Mouse (Mus musculus): ENCODE measurements around the gene Abcg8.

Gene Abcg8

DNA sequence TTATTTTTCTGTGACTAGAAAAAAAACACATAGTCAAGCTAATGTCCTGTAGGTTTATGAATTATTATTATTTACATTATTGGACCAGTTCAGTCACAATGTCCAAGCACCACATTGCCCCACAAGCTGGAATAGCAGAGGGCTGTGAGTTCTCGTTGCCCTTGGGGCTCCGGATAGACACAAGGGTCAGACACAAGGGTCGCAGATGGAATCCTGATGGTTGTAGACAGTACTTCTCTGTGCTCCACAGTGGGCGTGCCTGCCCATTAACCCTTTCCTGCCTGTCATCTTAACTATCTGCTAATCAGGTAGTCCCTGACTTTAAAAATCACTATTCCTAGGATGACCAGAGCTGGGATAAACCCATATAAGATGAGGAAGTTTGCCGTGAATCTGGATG lies 17.9 kb upstream of the Abcg8 start:
- DNase-seq (ENCODE audit: low read depth, low spot score): no peak

DNA sequence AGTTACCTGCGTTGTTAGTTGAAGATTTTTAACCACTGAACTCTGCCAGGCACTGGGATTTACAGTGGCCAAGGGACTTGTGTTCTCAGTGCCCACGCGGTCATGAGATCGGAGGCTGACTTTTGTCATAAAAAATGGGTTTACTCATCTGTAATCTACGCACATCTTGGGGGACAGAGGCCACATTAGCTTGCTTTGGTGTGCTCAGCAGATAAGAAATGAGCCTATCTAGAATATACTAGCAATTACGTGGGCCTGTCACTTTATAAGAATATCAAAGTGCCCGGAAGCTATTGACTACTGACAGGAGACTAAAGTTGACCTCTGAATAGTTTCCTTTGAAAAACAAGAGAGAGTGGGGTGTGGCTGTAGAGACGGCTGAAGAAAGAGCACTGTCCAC lies 17.2 kb upstream of the Abcg8 start:
- DNase-seq (ENCODE audit: low read depth, low spot score): no peak

DNA sequence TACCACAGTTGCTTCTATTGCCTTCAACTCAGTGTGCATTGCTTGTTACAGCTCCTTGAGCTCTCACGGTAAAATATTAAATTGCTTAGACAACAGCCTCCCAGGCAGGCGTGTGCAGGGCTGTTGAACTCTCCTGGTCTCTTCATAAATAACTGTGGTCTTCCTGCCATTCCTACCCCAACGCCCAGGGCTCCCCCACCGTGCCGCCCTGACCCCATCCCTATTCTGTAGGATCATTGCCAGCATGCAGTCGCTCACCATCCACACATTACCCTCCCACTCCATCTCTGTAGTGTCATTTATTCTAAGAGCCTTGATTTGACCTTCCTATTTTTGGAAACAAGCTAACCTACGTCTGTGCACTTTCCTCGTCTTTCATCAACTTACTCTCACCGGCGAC lies 11.0 kb upstream of the Abcg8 start:
- no peak for DNase-seq (ENCODE audit: low read depth, low spot score)

DNA sequence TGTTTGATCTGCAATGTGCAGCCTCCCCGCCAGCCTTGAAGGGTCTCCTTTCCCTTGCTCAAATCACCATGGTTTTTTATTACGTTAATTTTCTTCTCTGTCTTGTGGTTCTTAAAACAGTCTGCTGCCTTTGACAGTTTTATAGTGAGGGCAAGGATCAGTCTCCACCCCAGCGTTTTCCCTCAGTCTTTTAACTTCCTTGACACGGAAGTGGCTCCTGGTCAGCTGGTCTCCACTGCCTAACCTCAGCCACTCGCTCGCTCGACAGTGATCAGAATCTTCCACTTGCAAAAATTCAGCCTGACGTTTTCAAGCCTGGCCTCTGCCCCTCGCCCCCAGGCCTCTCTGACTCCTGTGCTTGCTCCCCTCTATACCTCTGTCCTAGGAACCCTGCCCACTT lies 10.4 kb upstream of the Abcg8 start:
- DNase-seq (ENCODE audit: low read depth, low spot score): no peak

DNA sequence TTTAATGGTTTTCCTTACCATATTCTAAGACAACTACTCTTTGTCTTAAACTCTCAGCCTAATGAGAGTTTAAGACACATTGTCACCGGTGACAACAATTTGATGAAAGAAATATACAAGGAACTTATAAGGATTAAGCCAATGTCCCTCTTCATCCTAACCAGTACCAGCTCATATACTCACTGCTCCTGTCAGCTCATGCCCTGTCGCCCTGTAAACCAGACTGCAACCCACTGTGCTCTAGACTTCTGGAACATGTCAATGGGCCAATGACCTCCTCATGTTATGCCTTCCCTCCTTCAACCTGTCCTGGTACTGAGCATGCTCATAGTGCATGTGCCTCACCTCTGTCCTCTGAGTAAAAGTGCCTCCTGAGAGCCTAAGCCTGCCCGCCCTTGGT lies 8.3 kb upstream of the Abcg8 start:
- no peak for DNase-seq (ENCODE audit: low read depth, low spot score)

DNA sequence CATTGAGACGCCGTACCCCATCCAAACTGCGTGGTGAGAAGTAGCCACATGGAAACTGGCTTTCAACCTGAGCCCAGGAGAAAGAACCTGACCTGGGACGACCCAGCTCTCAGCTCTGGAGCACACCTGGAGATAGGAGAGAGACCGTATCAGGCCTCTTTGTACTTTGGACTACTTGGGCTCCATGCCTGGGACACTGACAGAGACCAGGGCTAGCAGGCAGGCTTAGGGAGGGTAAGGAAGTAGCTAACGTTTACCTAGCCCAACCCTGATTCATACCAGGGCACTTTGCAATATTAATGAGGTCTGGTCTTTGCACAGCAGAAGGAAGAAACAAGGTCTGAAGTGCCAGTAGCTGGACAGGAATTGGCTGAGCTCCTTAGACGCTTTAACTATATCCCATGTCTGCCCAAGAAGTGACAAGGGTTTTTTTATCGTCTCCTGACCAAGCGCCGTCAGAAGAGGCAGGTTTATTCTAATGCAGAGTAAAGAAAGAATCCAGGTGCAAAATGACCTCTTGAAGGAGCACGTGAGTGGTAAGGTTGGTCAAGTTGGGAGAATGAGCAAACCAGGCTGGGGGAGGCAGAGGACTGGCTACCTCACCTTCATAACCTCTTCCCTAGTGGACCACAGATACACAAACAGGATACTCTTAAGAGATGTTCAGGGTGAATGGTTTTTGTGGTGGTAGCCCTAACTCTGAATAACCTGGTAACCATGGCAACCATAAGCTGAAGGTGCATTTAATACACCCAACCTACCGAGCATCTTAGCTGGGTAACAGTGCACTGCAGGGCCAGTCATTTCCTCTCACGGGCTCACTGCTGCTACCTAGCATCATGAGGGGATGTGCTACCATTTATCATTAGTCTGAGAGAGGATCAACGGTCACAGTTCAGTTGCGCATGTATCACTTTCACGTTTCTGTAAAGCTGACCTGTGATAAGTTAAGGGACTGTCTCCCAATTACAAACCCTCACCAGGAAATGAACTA lies 3.4 kb upstream of the Abcg8 start:
- no peak for DNase-seq (ENCODE audit: low read depth, low spot score)

DNA sequence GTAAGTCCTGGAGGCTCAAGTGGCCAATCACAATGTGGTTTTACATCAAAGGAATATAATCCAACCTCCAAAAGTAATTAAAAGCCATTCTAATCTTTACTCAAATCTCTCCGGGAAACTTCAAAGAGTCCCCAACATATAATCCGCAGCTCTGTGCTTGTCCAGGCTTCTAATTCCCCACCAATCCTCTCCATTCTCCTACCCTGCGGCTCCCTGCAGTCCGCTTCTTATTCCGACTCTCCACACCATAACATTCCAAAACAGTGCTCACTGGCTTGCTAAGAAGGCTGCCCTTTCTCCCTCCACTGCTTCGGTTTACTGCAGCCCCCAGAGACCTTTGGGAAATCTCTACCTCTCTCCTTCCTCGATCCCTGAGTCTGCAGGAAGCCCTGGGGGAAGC lies 2.1 kb upstream of the Abcg8 start:
- no peak for DNase-seq (ENCODE audit: low read depth, low spot score)

DNA sequence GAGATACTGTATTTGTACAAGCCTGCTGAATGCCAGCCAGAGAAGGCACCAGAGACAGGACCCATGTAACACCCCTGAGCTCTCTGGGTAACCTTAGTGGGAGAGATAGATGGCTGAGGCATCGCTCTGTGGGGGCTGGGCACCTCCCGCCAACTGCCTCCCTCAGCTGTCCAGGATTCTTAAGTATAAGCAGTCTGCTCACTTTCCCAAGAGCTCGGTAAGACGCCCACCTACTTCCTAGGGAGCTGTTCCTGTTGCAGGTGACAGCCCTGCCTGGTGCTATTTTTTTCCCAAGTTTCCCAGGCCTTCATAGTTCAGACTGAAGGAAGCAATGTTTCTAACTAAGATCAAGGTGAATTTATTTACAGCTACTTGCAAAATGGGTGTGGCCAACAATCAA lies 898 bp upstream of the Abcg8 start:
- no peak for DNase-seq (ENCODE audit: low read depth, low spot score)

DNA sequence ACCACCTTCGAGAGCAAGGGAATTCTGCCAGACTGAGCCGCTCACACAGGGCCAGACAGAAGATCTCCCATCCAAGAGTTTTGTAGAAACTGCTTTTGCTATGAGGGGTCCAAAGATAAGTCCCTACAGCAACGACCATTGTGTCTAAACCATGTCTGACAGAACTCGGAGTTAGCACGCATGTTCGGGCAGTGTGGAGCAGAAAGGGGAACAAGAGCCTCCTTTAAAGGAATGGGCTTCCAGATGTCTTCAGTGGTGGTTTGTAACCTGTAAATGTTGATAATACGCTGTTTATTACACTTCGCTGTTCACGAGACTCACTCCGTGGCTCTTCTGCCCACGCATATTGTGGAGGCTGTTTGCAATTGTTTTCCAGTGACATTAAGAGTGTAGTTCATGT lies 1.5 kb downstream of the Abcg8 start:
- no peak for DNase-seq (ENCODE audit: low read depth, low spot score)

DNA sequence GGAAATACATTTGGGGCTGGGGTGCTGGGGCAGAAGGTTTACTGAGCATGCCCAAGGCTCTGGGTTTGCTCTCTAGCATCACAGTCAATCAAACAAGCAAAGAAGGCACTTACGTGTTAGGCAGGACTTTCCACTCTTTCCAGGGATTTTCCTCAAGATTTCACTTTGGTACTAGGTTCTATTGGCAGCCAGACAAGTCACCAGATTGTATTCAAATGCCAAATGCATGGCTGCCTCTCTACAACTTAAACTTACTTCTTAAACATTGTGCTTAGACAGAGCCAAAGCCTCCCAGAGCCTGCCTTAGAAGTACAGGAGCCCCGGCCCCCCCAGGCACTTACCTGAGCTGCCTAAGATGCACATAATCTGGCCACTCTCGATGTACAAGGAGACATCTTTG lies 5.6 kb downstream of the Abcg8 start:
- no peak for DNase-seq (ENCODE audit: low read depth, low spot score)

DNA sequence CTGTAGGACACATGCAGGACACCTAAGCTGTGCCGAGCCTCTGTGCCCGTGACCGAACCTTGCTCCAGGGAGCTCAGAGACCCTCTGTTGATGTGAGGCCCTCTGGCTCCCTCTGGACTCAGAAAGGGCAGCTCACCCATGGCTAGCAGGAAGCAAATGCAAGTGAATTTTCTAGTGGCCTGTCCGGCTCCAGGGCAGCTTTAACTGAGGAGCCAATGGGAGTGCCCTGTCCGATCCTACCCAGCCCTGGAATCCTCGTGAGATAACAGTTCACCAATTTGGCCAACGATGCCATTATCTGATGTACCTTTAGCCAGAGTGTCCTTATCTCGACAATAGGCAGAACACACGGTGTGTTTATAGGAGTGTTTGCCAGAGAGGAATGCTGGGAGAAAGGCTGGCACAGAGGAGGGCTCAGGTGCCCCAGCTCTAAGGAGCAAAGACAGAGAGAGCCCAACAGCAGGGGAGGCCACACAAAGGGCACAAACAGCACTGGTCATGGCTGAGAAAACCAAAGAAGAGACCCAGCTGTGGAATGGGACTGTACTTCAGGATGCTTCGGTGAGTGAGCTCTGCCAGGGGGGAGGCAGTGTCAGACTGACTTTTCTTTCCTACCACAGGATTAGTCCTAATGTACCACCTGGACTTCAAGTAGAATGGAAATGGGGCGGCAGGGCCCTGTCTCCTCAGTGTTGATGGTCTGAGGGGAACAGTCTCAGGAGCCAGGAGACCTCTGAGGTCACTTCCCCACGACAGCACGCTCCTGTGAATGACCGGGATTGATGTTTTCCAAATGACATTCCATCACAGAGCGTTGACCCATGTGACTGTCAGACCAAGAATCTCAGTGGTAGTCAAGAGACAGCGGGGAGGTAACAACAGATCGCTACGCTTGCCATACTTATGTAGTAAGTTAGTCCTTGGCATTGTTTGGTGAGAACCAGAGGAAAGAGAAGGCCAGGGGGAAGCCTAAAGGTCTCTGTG lies 6.9 kb downstream of the Abcg8 start, which contains the start of gene Abcg5:
Gene Abcg5 (minus strand): TSS at position 278 of the 984 bp plus-strand sequence.
- DNase-seq (ENCODE audit: low read depth, low spot score): no peak

DNA sequence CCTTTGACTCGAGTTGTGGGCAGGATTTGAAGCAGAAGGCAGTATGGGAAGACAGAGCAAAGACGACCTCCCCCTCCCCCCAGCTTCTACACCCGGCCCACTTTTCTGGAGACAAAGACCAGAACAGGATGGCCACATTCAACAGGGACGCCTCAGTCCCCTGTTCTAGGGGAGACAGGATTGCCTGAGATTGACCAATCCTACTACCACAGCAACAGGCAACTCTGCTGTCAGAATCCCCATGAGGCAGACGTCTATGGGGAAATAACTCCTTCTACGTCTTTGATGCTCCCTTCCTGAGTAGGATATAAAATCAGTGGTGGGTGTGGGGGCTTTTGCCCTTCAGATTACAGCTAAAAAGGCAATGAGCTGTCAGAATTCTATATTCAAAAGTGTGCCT lies 8.2 kb downstream of the Abcg8 start:
- DNase-seq (ENCODE audit: low read depth, low spot score): no peak

DNA sequence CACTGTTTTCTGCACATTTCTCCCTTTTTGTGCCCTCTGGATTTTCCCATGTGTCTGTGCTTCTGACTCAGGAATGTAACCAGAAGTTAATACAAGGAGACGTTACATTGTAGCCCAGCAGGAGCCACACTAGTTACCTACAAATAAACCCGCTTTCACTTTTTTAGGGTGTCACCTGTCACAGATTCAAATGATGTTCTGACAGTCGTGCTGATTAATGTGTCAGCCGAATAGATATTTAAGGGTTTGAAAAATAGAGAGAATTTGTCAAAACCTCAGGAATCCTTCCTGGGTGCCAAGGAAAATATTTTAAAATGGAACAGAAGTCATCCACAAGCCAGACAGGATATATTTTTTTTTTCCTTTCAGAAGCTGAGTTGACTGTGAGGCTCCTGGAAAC lies 9.2 kb downstream of the Abcg8 start:
- DNase-seq (ENCODE audit: low read depth, low spot score): no peak

DNA sequence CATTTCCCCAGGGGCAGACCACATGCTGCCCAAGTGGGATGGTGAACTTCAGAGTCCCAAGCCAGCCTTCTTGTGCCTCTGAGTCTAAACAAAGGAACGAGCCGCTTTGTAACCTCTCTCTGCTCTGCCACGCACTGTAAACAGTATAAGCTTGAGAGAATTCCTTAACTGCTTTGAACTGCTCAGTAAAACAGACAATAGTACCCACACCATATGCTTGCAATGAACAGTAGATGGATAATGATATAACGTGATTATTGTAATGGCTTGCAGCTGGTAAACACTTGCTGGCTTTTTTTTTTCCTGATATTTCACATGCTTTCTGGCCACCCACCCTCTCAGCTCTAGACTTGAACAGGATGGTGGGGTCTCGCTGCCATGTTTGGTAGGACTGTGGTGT lies 11.9 kb downstream of the Abcg8 start:
- DNase-seq (ENCODE audit: low read depth, low spot score): no peak

DNA sequence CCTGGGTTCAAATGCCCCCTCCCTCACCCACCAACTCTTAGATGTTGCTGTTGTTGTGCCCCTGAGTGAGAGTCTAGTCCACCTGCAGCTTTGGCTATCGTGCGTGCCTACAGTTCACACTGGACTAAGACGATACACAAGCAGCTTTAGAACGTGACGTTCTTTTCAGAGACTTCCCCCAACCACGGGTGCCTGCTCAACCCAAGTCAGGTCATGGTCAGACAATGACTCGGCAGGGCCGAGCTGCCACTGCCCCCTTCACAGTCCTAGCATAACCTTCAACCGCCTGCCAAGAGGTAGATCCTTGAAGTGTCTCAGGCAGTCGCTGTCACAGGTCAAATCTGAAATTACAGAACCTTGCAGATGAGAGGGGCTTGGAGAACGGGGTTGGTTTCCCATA lies 12.7 kb downstream of the Abcg8 start:
- no peak for DNase-seq (ENCODE audit: low read depth, low spot score)

DNA sequence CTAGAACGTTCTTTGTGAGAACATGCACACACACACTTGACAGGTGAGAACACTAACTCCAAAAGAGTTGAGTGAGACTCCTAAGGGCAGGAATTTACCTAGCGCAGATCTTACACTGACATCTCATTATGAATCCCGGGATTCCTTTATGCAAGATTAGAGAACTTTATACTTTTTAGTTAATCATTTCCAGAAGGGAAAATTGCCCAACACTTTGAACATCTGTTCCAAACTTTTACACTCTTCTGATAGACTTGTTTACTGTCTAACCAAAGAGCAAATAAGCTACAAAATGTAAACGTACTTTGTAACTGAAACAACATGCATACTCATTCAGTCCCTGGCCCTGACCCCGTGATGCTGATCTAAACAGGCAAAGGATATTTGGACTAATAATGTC lies 13.2 kb downstream of the Abcg8 start:
- no peak for DNase-seq (ENCODE audit: low read depth, low spot score)

DNA sequence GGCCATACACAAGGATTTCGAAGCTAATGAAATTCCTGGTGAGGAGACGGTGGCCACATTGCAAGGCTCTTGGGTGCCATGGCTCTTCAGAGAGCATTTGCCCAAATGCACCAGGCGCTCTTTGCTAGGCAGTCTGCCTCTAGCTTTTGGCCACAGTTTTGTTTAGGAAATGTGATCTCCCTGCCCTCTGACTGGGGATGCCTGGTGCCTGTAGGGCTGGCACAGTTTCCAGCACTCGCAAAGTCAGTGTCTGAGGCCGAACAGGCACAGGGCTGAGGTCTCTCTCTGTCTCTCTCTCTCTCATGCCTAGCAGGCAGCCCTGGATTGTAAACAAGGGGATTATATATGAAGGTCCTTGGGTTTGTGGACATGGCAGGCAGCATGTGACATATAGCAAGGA lies 14.0 kb downstream of the Abcg8 start:
- no peak for DNase-seq (ENCODE audit: low read depth, low spot score)

DNA sequence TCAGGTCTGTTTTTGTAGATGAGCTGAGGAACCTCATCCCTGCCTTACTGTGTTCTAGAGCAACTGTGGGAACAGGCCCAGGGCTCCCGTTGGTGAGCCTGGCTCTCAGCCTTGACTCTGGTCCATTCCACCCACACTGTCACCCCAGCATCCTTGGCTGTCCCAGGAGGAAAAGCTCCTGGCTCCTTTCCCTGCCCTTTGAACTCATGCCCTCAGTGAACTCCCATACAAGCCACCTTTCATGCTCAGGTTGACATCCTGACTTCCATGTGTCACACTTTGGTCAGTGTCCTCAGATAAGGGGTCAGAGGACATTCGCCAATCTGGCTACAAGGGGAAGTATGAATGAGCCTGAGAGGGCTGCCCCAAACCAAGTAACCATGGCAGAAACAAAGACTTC lies 17.6 kb downstream of the Abcg8 start:
- DNase-seq (ENCODE audit: low read depth, low spot score): no peak

DNA sequence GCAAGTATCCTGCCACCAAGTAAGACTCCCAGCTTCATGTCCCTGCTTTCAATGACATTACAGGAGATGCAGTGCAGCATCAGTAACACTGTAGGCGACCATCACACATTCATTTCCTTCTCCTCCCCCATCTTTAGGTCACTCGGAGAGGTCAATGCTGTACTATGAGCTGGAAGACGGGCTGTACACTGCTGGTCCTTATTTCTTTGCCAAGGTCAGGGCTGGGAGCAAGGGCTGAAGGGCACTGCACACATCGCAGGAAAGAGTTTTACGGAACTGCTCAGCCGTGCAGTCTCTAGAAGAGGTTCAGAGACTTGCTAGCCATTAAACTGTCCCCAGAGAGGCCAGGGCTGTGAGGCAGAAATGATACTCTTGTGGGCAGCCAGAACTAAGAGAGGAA lies 20.4 kb downstream of the Abcg8 start:
- no peak for DNase-seq (ENCODE audit: low read depth, low spot score)

DNA sequence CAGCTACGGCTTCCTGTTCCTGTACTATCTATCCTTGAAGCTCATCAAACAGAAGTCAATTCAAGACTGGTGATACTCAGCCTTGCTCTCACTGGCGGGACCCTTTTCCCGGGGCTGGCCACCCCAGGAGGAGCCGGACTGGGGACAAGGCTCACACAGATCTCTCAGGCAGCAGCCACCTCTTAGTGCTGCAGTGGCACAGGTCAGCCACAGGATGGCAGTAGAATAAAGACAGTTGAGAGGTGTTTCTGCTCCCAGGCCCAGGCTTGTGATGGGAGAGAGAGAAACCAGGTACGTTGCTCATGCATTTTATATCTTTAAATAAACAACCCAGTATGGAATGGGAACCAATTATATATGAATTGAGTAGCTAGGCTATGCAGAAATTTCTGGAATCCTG lies 22.6 kb downstream of the Abcg8 start:
- peak; percentile 65 for DNase-seq (ENCODE audit: low read depth, low spot score)

DNA sequence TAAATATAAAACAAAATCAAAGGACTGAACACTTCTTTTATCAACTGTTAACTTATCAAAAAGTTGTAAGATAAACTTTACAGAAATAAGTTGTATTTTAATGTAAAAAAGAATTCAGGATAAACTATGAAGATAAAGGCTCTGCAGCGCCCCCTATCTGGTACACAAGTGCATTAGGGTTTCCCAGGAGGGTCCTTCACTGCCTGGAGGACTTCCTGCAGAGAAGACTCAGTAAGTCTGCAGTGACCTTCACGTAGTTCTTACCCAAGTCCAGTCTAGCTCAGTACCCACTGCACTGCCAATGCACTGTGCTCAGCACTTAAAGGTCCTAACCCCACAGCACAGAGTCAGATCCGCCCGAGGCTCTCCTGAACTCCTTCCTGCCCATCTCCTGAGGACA lies 31.3 kb downstream of the Abcg8 start:
- DNase-seq (ENCODE audit: low read depth, low spot score): no peak

DNA sequence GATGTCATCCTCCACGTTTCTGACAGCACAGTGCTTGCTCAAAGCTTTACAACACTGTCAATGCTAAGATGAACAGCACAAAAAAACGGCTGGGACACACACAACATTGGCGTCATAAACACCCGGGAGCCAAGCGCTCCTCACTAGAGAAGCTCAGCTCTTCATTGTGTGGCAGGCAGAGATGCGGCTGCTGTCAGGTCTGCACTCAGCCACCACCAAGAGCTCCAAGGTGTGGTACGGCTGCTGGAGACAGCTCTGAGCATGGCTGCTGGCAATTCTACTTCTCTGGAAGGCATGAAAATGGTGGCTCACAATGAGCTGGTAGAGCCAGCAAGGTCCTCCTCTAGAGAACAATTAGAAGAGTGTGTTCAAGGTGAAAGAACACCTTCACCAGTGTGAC lies 32.7 kb downstream of the Abcg8 start:
- DNase-seq (ENCODE audit: low read depth, low spot score): no peak

Measured in forelimb bud, embryonic 11.5 days (tissue).